ENCODE assay signal across 10 mouse cellular contexts in genomic region chr2:25421896-25422295, GRCm38 (mm10). TPM values are rescaled to one million over a fixed set of nuclear protein-coding genes. Genes with fewer than 3 reads are reported as not detected.
DNase-seq lines count a peak whose midpoint lies in the region; ATAC-seq and TF ChIP-seq lines count a peak whose summit lies in the region.
"Had no signal": no experiment of that assay in that cellular context is flagged by ENCODE, and none has a peak within 500 bp of the region (broad histone marks: within the 10 kb centered on the region; RNA-seq: fewer than 3 reads in every experiment).

No protein-coding gene starts in this region.

- H3K4me2 ChIP-seq in hindbrain, embryonic 11.5 days (replicated peaks; ENCODE audit: low read depth, low read length), result no peak overlapping the region
- no peak overlapping the region for H3K4me2 ChIP-seq in lung, embryonic 16.5 days (ENCODE audit: low read depth, low read length)

- no peak overlapping the region for H3K27ac ChIP-seq in hindbrain, embryonic 11.5 days (ENCODE audit: low read depth, low read length)
- no peak overlapping the region for H3K27ac ChIP-seq in lung, embryonic 16.5 days (ENCODE audit: low read length)

- TF ChIP-seq CTCF in G1E (IDR thresholded peaks at IDR 0.05; ENCODE audit: low read depth, low read length), result peak; percentile 7; the same call in 1 of the 2 replicates

- H3K9me3 ChIP-seq in G1E (replicated peaks), result no peaks in the 10 kb centered on the region
- no peaks in the 10 kb centered on the region for H3K9me3 ChIP-seq in hindbrain, embryonic 11.5 days (ENCODE audit: control insufficient read depth, low read length)
- no peaks in the 10 kb centered on the region for H3K9me3 ChIP-seq in lung, embryonic 16.5 days (ENCODE audit: control insufficient read depth, low read length)

- peak; percentile 49 to 67 for DNase-seq in layer of hippocampus, postnatal 10 days (ENCODE audit: low spot score in 2 of 2)
- DNase-seq in layer of hippocampus, adult 9-10 months (ENCODE audit: low spot score), result no peak
- peak; percentile 59 for DNase-seq in G1E (ENCODE audit: low spot score)
- DNase-seq in cerebellum, adult 8-10 months, result peak; percentile 61
- DNase-seq in hindbrain, embryonic 11.5 days (ENCODE audit: low spot score), result peak; percentile 79
- DNase-seq in retina, postnatal 7 days (ENCODE audit: low read depth, low spot score), result peak; percentile 66
- DNase-seq in frontal cortex, postnatal 25 days (ENCODE audit: low spot score in 2 of 2), result no peak

- ATAC-seq in G1E (ENCODE audit: extremely low read depth, insufficient number of reproducible peaks, low FRiP score, poor library complexity, severe bottlenecking), result no peak
- ATAC-seq in hindbrain, embryonic 11.5 days (ENCODE audit: low FRiP score), result 0 out of 2 replicates have a peak, but pooled peaks have one; percentile 41
- 0 out of 2 replicates have a peak, but pooled peaks have one; percentile 44 for ATAC-seq in lung, embryonic 16.5 days (ENCODE audit: low read depth)

- 20% methylated on average over 3 of the region's 3 CpGs for WGBS in hindbrain, embryonic 11.5 days
- WGBS in lung, embryonic 16.5 days, result 24% methylated on average over 3 of the region's 3 CpGs

- H3K4me1 ChIP-seq in G1E (ENCODE audit: insufficient read depth, low read depth, low read length), result peaks cover 24% of the 10 kb centered on the region
- H3K4me1 ChIP-seq in hindbrain, embryonic 11.5 days (replicated peaks; ENCODE audit: control insufficient read depth, insufficient read depth, low read length), result no peaks in the 10 kb centered on the region
- no peaks in the 10 kb centered on the region for H3K4me1 ChIP-seq in lung, embryonic 16.5 days (replicated peaks; ENCODE audit: control insufficient read depth, insufficient read depth, low read length)

- no peaks in the 10 kb centered on the region for H3K36me3 ChIP-seq in G1E (replicated peaks)
- H3K36me3 ChIP-seq in hindbrain, embryonic 11.5 days (ENCODE audit: control insufficient read depth, insufficient read depth, low read length), result no peaks in the 10 kb centered on the region
- no peaks in the 10 kb centered on the region for H3K36me3 ChIP-seq in lung, embryonic 16.5 days (ENCODE audit: control insufficient read depth, insufficient read depth, low read length)

- no peak overlapping the region for H3K9ac ChIP-seq in hindbrain, embryonic 11.5 days (ENCODE audit: low read depth, low read length)
- no peak overlapping the region for H3K9ac ChIP-seq in lung, embryonic 16.5 days (ENCODE audit: low read length)

- peaks cover 42% of the 10 kb centered on the region for H3K27me3 ChIP-seq in G1E (ENCODE audit: insufficient read depth, low read length)
- H3K27me3 ChIP-seq in hindbrain, embryonic 11.5 days (ENCODE audit: control insufficient read depth, insufficient read depth, low read length), result peaks cover 13% of the 10 kb centered on the region
- peaks cover 25% of the 10 kb centered on the region for H3K27me3 ChIP-seq in lung, embryonic 16.5 days (ENCODE audit: control insufficient read depth, insufficient read depth, low read depth, low read length)

- no peak overlapping the region for H3K4me3 ChIP-seq in G1E (ENCODE audit: low read depth, low read length)
- no peak overlapping the region for H3K4me3 ChIP-seq in hindbrain, embryonic 11.5 days (ENCODE audit: low read depth, low read length)
- H3K4me3 ChIP-seq in lung, embryonic 16.5 days (ENCODE audit: low read length), result no peak overlapping the region
- H3K4me3 ChIP-seq: erythroblast, embryonic 14.5 days; myocyte had no signal

RNA-seq across cellular contexts. Expression of gene Fut7, which starts 1.2 kb away (rescaled TPM):
- under 1 TPM; 0.33 to 0.78 TPM for total RNA-seq in layer of hippocampus, postnatal 10 days (2021)
- total RNA-seq in G1E (2014; fragmentation: Nextera tagmentation), result not detected in 2 replicates
- total RNA-seq in G1E (2017), result 0.22 TPM in 1 of 2 replicates, not detected in the other
- polyA plus RNA-seq in G1E (2012), result not detected in 2 replicates
- polyA plus RNA-seq in hindbrain, embryonic 11.5 days (2014; fragmentation: Nextera tagmentation; extraction: Ambion mirVana), result 0.11 TPM in 1 of 2 replicates, not detected in the other
- 0.10 and 0.15 TPM in 2 replicates for polyA plus RNA-seq in lung, embryonic 16.5 days (2015; fragmentation: Nextera tagmentation; extraction: Ambion mirVana)

RNA-seq across cellular contexts. Expression of gene Abca2, which starts 6.6 kb away (rescaled TPM):
- total RNA-seq in layer of hippocampus, postnatal 10 days (2021), result 100 to 1,000 TPM; 107 to 118 TPM
- total RNA-seq in G1E (2014; fragmentation: Nextera tagmentation) (9.8 and 18.6 TPM in 2 replicates), G1E (2017) (2.8 and 5.3 TPM in 2 replicates)
- polyA plus RNA-seq in G1E (2012), result 5.9 and 6.0 TPM in 2 replicates
- 3.5 and 3.7 TPM in 2 replicates for polyA plus RNA-seq in hindbrain, embryonic 11.5 days (2014; fragmentation: Nextera tagmentation; extraction: Ambion mirVana)
- 4.9 and 5.4 TPM in 2 replicates for polyA plus RNA-seq in lung, embryonic 16.5 days (2015; fragmentation: Nextera tagmentation; extraction: Ambion mirVana)

RNA-seq across cellular contexts. Expression of gene Npdc1, which starts 22.7 kb away (rescaled TPM):
- total RNA-seq in layer of hippocampus, postnatal 10 days (2021), result 100 to 1,000 TPM; 416 to 446 TPM
- total RNA-seq in G1E (2014; fragmentation: Nextera tagmentation) (not detected in 2 replicates), G1E (2017) (0.22 and 0.64 TPM in 2 replicates)
- polyA plus RNA-seq in G1E (2012), result not detected in 2 replicates
- 123 and 151 TPM in 2 replicates for polyA plus RNA-seq in hindbrain, embryonic 11.5 days (2014; fragmentation: Nextera tagmentation; extraction: Ambion mirVana)
- 31.6 and 36.5 TPM in 2 replicates for polyA plus RNA-seq in lung, embryonic 16.5 days (2015; fragmentation: Nextera tagmentation; extraction: Ambion mirVana)
- polyA plus RNA-seq: erythroblast, embryonic 14.5 days had no signal

RNA-seq across cellular contexts. Expression of gene Entpd2, which starts 26.2 kb away (rescaled TPM):
- total RNA-seq in layer of hippocampus, postnatal 10 days (2021), result 10 to 100 TPM; 26.1 to 26.6 TPM
- not detected in 2 replicates for total RNA-seq in G1E (2014; fragmentation: Nextera tagmentation)
- total RNA-seq in G1E (2017), result not detected in 2 replicates
- polyA plus RNA-seq in G1E (2012), result 0.03 TPM in 1 of 2 replicates, not detected in the other
- polyA plus RNA-seq in hindbrain, embryonic 11.5 days (2014; fragmentation: Nextera tagmentation; extraction: Ambion mirVana), result 0.21 TPM in 1 of 2 replicates, not detected in the other
- polyA plus RNA-seq in lung, embryonic 16.5 days (2015; fragmentation: Nextera tagmentation; extraction: Ambion mirVana), result 3.6 and 4.8 TPM in 2 replicates
- polyA plus RNA-seq: erythroblast, embryonic 14.5 days had no signal

RNA-seq across cellular contexts. Expression of gene Clic3, which starts 34.7 kb away (rescaled TPM):
- total RNA-seq in layer of hippocampus, postnatal 10 days (2021), result under 1 TPM in 1 of 2 experiments, not detected in 1; 0.60 TPM
- total RNA-seq in G1E (2014; fragmentation: Nextera tagmentation) (not detected in 2 replicates), G1E (2017) (0.22 TPM in 1 of 2 replicates, not detected in the other)
- polyA plus RNA-seq in G1E (2012), result not detected in 2 replicates
- 0.57 TPM in 1 of 2 replicates, not detected in the other for polyA plus RNA-seq in hindbrain, embryonic 11.5 days (2014; fragmentation: Nextera tagmentation; extraction: Ambion mirVana)
- 139 and 180 TPM in 2 replicates for polyA plus RNA-seq in lung, embryonic 16.5 days (2015; fragmentation: Nextera tagmentation; extraction: Ambion mirVana)
- polyA plus RNA-seq: erythroblast, embryonic 14.5 days had no signal

Comparison
In these comparisons a context has a peak if more than half of its experiments do, and no peak if none do; other contexts are left out.
1. DNase-seq: peak in layer of hippocampus, postnatal 10 days (2 of 2), G1E (single experiment), cerebellum, adult 8-10 months (single experiment), hindbrain, embryonic 11.5 days (single experiment) and retina, postnatal 7 days (single experiment); none in layer of hippocampus, adult 9-10 months (single experiment) and frontal cortex, postnatal 25 days (0 of 2).
2. RNA of gene Npdc1, which starts 22.7 kb away (polyA plus RNA-seq): 123 to 151 TPM in hindbrain, embryonic 11.5 days and 31.6 to 36.5 TPM in lung, embryonic 16.5 days; not detected in G1E; every median in the first group is over 10 times any median in the second.